ENCODE assay signal across 8 mouse cellular contexts in the genomic region with DNA sequence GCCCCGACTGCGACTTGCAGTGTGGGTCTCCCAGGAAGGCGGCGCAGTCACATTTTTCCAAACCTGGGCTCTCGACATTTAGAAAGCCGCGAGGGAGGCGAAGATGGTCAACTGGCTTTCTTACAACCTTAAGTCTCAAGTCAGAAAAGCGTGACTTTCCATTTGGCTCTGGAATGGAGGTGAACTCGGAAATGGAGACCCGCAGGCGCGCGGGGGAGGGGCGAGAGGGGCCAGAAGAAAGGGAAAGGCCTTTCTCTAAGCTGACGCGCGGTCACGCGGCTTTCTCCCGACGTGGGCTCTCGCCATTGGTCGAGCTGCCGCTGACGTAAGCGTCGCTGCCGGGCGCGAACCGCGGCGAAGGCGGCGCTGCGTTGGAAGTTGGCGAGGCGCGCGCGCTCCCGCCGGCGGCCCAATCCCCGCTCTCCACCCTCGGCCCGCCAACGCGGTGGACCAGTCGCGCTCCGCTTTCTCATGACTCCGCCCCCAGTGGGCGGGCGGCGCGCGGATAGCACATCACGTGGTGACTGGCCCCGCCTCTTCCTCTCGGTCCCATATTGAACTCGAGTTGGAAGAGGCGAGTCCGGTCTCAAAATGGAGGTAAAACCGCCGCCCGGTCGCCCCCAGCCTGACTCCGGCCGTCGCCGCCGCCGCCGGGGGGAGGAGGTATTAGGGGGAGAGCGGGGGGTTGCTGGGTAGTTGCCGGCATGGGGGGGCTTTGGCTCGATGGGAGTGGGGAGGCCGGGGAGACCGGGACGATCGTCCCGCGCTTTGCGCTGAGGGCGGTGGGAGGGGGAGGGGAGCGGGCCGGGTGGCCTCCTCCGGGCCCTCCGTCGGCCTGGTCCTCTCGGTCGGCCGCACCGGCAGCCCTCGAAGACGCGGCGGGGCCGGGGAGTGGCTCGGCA. TPM values are rescaled to one million over a fixed set of nuclear protein-coding genes. Genes with fewer than 3 reads are reported as not detected.
DNase-seq lines count a peak whose midpoint lies in the region; ATAC-seq lines count a peak whose summit lies in the region.

A gene (plus strand): TSS at position 535 of the 902 bp plus-strand sequence.

- H3K9ac ChIP-seq in heart, embryonic 12.5 days = peak within 1 kb of the TSS; percentile 100
- peak within 1 kb of the TSS; percentile 99 for H3K9ac ChIP-seq in liver, embryonic 12.5 days
- H3K9ac ChIP-seq in stomach, embryonic 15.5 days = peak within 1 kb of the TSS; percentile 97

- peak within 1 kb of the TSS; percentile 97 for H3K4me2 ChIP-seq in heart, embryonic 12.5 days
- peak within 1 kb of the TSS; percentile 79 for H3K4me2 ChIP-seq in liver, embryonic 12.5 days
- peak within 1 kb of the TSS; percentile 73 for H3K4me2 ChIP-seq in stomach, embryonic 15.5 days

- H3K36me3 ChIP-seq in heart, embryonic 12.5 days = peaks cover 22% of the 10 kb centered on the region
- peaks cover 36% of the 10 kb centered on the region for H3K36me3 ChIP-seq in liver, embryonic 12.5 days
- H3K36me3 ChIP-seq in stomach, embryonic 15.5 days = peaks cover 10% of the 10 kb centered on the region; the same call in 1 of the 2 replicates

- under 1% methylated on average over 99 of the region's 102 CpGs for WGBS in heart, embryonic 12.5 days
- WGBS in liver, embryonic 12.5 days (ENCODE audit: insufficient replicate concordance) = under 1% methylated on average over 102 of the region's 102 CpGs
- WGBS in stomach, embryonic 15.5 days = under 1% methylated on average over 100 of the region's 102 CpGs

- peak; percentile 100 for DNase-seq in CD4-positive helper T cell, adult 2 months (ENCODE audit: low read depth, low spot score)
- DNase-seq in brain, embryonic 18.5 days (ENCODE audit: low read depth, low spot score) = peak; percentile 98
- peak; percentile 99 for DNase-seq in kidney, postnatal 10 days
- DNase-seq in natural killer cell, adult 2 months (ENCODE audit: low spot score in 2 of 2) = peak; percentile 98 to 99

- peak within 1 kb of the TSS; percentile 99 for H3K4me3 ChIP-seq in heart, embryonic 12.5 days
- H3K4me3 ChIP-seq in liver, embryonic 12.5 days = peak within 1 kb of the TSS; percentile 93
- peak within 1 kb of the TSS; percentile 78 for H3K4me3 ChIP-seq in stomach, embryonic 15.5 days (replicated peaks)

- peaks cover 18% of the 10 kb centered on the region for H3K4me1 ChIP-seq in heart, embryonic 12.5 days (replicated peaks)
- H3K4me1 ChIP-seq in liver, embryonic 12.5 days = peaks cover 33% of the 10 kb centered on the region
- peaks cover 10% of the 10 kb centered on the region; the same call in 1 of the 2 replicates for H3K4me1 ChIP-seq in stomach, embryonic 15.5 days

- H3K27ac ChIP-seq in heart, embryonic 12.5 days (ENCODE audit: poor library complexity, severe bottlenecking) = peak within 1 kb of the TSS; percentile 99
- peak within 1 kb of the TSS; percentile 98 for H3K27ac ChIP-seq in liver, embryonic 12.5 days
- peak within 1 kb of the TSS; percentile 98 for H3K27ac ChIP-seq in stomach, embryonic 15.5 days

- peak; percentile 92 for ATAC-seq in erythroid progenitor cell, adult 5-6 weeks (replicated peaks; ENCODE audit: low FRiP score, poor library complexity, severe bottlenecking)
- ATAC-seq in heart, embryonic 12.5 days (ENCODE audit: insufficient number of reproducible peaks, low FRiP score) = peak; percentile 96
- peak; percentile 93 for ATAC-seq in liver, embryonic 12.5 days
- peak; percentile 95 for ATAC-seq in stomach, embryonic 15.5 days (ENCODE audit: insufficient read depth, low FRiP score, low read depth)

- H3K9me3 ChIP-seq in heart, embryonic 12.5 days (replicated peaks) = no peaks in the 10 kb centered on the region
- H3K9me3 ChIP-seq in liver, embryonic 12.5 days (replicated peaks) = no peaks in the 10 kb centered on the region
- no peaks in the 10 kb centered on the region for H3K9me3 ChIP-seq in stomach, embryonic 15.5 days

- no peaks in the 10 kb centered on the region for H3K27me3 ChIP-seq in heart, embryonic 12.5 days (replicated peaks)
- H3K27me3 ChIP-seq in liver, embryonic 12.5 days (replicated peaks) = no peaks in the 10 kb centered on the region
- H3K27me3 ChIP-seq in stomach, embryonic 15.5 days (replicated peaks) = no peaks in the 10 kb centered on the region

RNA-seq across cellular contexts. Expression of the gene that starts here (rescaled TPM):
- 321 and 355 TPM in 2 replicates for total RNA-seq in erythroid progenitor cell, adult 5-6 weeks (2015; ENCODE audit: low replicate concordance)
- 329 and 477 TPM in 2 replicates for total RNA-seq in erythroid progenitor cell, adult 5-6 weeks (2017; ENCODE audit: low replicate concordance)
- 221 and 233 TPM in 2 replicates for polyA plus RNA-seq in heart, embryonic 12.5 days (2016; fragmentation: Nextera tagmentation; extraction: Ambion mirVana)
- polyA plus RNA-seq in liver, embryonic 12.5 days (2016; fragmentation: Nextera tagmentation; extraction: Ambion mirVana) = 199 and 204 TPM in 2 replicates
- polyA plus RNA-seq in stomach, embryonic 15.5 days (2015; fragmentation: Nextera tagmentation; extraction: Ambion mirVana) = 241 and 344 TPM in 2 replicates

Comparison
In these comparisons a context has a peak if more than half of its experiments do, and no peak if none do; other contexts are left out.
1. Peak in every context shown above with its lines: DNase-seq, ATAC-seq, H3K4me3 ChIP-seq and H3K27ac ChIP-seq.